Mouse (Mus musculus) liver, embryonic 14 days (tissue): ENCODE results near the gene Smarca2. TPM values are rescaled to one million over a fixed set of nuclear protein-coding genes. Genes with fewer than 3 reads are reported as not detected.

ENCODE experiments used
- polyA plus RNA-seq: library from polyadenylated mRNA; depleted of rRNA; stranded (reverse); fragments of >200 nt; gene quantifications from 2 replicates; pipeline ENCODE4 v1.2.3, GENCODE M21; 2012; rRNA removed

Smarca2 gene
- polyA plus RNA-seq: 5.0 and 5.9 TPM in 2 replicates

DNA sequence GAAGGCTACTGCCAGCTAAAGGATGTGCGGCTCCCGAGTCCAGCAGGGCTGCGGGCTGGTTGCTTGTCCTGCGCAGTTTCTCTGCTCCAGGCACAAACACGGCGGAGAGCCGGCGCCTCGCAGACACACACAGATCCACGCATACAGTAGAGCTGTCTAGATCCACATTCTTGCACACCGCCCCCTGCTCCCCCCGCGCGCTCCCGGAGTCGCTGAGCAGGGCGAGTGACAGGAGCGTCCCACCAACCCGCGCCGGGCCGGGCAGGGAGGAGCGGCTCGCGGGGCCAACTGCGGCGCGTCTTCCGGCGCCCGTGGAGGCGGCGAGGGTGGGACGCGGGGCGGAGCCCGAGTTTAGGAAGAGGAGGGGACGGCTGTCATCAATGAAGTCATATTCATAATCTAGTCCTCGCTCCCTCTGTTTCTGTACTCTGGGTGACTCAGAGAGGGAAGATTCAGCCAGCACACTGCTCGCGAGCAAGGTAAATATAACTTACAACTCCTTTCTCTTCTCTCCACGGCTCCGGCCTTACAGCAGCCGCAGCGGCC lies at the start of gene Smarca2:
Gene Smarca2, plus strand, starts transcription at position 296 of the 546 bp plus-strand sequence.

